Mouse (Mus musculus): ENCODE results near the gene Amotl2.

Amotl2 gene

GRCm38 (mm10) chr9:102777631-102778591 is 61.4 kb downstream of the Amotl2 start:
- DNase-seq (ENCODE audit: extremely low spot score): peak; percentile 42

- DNase-seq (ENCODE audit: extremely low spot score): peak; percentile 89
Observed at GRCm38 (mm10) chr9:102779493-102779892, 63.0 kb downstream of the Amotl2 start.

Data from embryo, embryonic 9.5 days (tissue).